Comparison of ENCODE assay signal across 9 mouse cellular contexts in the genomic region with DNA sequence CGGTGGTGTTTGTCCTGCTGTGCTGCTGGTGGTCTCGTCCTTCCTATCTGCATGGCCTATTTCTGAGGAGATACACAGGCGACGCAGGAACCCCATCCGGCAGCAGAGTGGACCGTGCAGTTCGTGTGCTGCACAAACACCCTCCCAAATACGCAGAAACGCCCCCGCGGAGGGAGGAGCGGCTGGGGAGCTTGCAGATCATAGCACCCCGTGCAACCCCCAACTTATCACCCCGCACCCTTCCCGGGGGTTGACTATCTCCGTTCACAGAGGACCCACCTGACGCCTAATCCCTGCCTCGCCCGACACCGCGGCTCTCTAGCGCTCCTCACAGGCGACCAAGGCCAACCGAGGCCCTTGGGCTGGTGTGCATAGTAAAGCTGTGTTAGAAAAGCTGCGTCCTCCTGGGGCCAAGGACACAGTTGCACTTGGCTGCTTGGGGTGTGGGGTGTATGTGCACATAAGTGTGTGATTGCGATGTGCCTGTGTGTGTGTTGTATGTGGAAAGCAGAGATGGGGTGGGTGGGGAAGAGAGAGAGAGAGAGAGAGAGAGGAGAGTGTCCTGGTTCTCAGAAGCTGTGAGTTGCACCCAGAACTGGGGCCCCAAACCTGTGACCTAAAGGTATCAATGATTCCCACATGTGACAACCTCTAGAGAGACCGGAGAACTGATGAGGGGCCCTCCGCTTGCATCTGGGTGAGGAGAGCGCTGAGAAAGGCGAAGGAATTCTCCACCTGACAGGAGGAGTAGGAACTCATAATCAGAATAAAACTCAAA. TPM values are rescaled to one million over a fixed set of nuclear protein-coding genes. Genes with fewer than 3 reads are reported as not detected.
DNase-seq lines count a peak whose midpoint lies in the region; ATAC-seq lines count a peak whose summit lies in the region.
"Had no signal": no experiment of that assay in that cellular context is flagged by ENCODE, and none has a peak within 500 bp of the region (broad histone marks: within the 10 kb centered on the region; RNA-seq: fewer than 3 reads in every experiment).

No protein-coding gene starts in this region.

- H3K4me2 ChIP-seq in kidney, embryonic 14.5 days (replicated peaks; ENCODE audit: low read depth, low read length), result peak overlapping the region; percentile 66
- peak overlapping the region; percentile 56 for H3K4me2 ChIP-seq in embryonic facial prominence, embryonic 14.5 days (ENCODE audit: low read depth, low read length)
- H3K4me2 ChIP-seq in hindbrain, embryonic 14.5 days (replicated peaks), result peak overlapping the region; percentile 60

- DNase-seq in kidney, adult 9 months, result no peak
- peak; percentile 73 for DNase-seq in brain, adult 2 months (ENCODE audit: low read depth, low spot score)
- DNase-seq in embryonic facial prominence, embryonic 14.5 days (ENCODE audit: low spot score), result peak; percentile 23
- DNase-seq in hindbrain, embryonic 14.5 days (ENCODE audit: low spot score), result no peak
- peak; percentile 41 to 59 for DNase-seq in left cerebral cortex, postnatal 36 days (ENCODE audit: low spot score in 2 of 2)
- peak; percentile 23 for DNase-seq in mesoderm, embryonic 11.5 days (ENCODE audit: low read depth, low spot score)
- peak; percentile 80 to 81 for DNase-seq in spleen, postnatal 4 days (ENCODE audit: low spot score in 2 of 2)

- no peaks in the 10 kb centered on the region for H3K9me3 ChIP-seq in kidney, embryonic 14.5 days (ENCODE audit: control insufficient read depth, low read length)
- H3K9me3 ChIP-seq in embryonic facial prominence, embryonic 14.5 days (ENCODE audit: control insufficient read depth, low read length), result no peaks in the 10 kb centered on the region
- no peaks in the 10 kb centered on the region for H3K9me3 ChIP-seq in hindbrain, embryonic 14.5 days (ENCODE audit: control insufficient read depth, low read length)

- H3K9ac ChIP-seq in kidney, embryonic 14.5 days (ENCODE audit: low read depth, low read length), result peak overlapping the region; percentile 50; the same call in 1 of the 2 replicates
- H3K9ac ChIP-seq in embryonic facial prominence, embryonic 14.5 days (ENCODE audit: low read depth, low read length), result peak overlapping the region; percentile 53
- H3K9ac ChIP-seq in hindbrain, embryonic 14.5 days, result peak overlapping the region; percentile 55; the same call in 1 of the 2 replicates

- H3K4me3 ChIP-seq in kidney, embryonic 14.5 days (ENCODE audit: low read length), result peak overlapping the region; percentile 36
- H3K4me3 ChIP-seq in embryonic facial prominence, embryonic 14.5 days (ENCODE audit: low read depth, low read length), result peak overlapping the region; percentile 33
- H3K4me3 ChIP-seq in hindbrain, embryonic 14.5 days (replicated peaks; ENCODE audit: low read length), result peak overlapping the region; percentile 27

- no peaks in the 10 kb centered on the region for H3K27me3 ChIP-seq in kidney, embryonic 14.5 days (ENCODE audit: control insufficient read depth, insufficient read depth, low read length)
- no peaks in the 10 kb centered on the region for H3K27me3 ChIP-seq in embryonic facial prominence, embryonic 14.5 days (replicated peaks; ENCODE audit: control insufficient read depth, insufficient read depth, low read length)
- H3K27me3 ChIP-seq in hindbrain, embryonic 14.5 days (ENCODE audit: control insufficient read depth, insufficient read depth, low read length), result no peaks in the 10 kb centered on the region
- H3K27me3 ChIP-seq: Patski had no signal

- no peak overlapping the region for H3K27ac ChIP-seq in kidney, embryonic 14.5 days (ENCODE audit: low read depth, low read length)
- H3K27ac ChIP-seq in embryonic facial prominence, embryonic 14.5 days (replicated peaks; ENCODE audit: low read depth, low read length), result no peak overlapping the region
- H3K27ac ChIP-seq in hindbrain, embryonic 14.5 days, result no peak overlapping the region

- peak; percentile 59; the same call in 1 of the 2 replicates for ATAC-seq in kidney, embryonic 14.5 days (ENCODE audit: low FRiP score, low TSS enrichment)
- no peak for ATAC-seq in embryonic facial prominence, embryonic 14.5 days (ENCODE audit: low read depth)
- ATAC-seq in hindbrain, embryonic 14.5 days (ENCODE audit: low FRiP score), result no peak
- ATAC-seq: Patski had no signal

- no peaks in the 10 kb centered on the region for H3K36me3 ChIP-seq in kidney, embryonic 14.5 days (ENCODE audit: control insufficient read depth, insufficient read depth, low read length)
- no peaks in the 10 kb centered on the region for H3K36me3 ChIP-seq in embryonic facial prominence, embryonic 14.5 days (ENCODE audit: control insufficient read depth, insufficient read depth, low read length)
- no peaks in the 10 kb centered on the region for H3K36me3 ChIP-seq in hindbrain, embryonic 14.5 days (replicated peaks; ENCODE audit: control insufficient read depth, insufficient read depth)

- no peaks in the 10 kb centered on the region for H3K4me1 ChIP-seq in kidney, embryonic 14.5 days (ENCODE audit: control insufficient read depth, insufficient read depth, low read length)
- no peaks in the 10 kb centered on the region for H3K4me1 ChIP-seq in embryonic facial prominence, embryonic 14.5 days (ENCODE audit: control insufficient read depth, insufficient read depth, low read length)
- H3K4me1 ChIP-seq in hindbrain, embryonic 14.5 days (replicated peaks; ENCODE audit: control insufficient read depth, insufficient read depth, low read length), result no peaks in the 10 kb centered on the region

- intact Hi-C loops in left cerebral cortex, postnatal 36 days (cut with DNase I), result no loop called here

- 17% methylated on average over 25 of the region's 30 CpGs for WGBS in kidney, embryonic 14.5 days
- 13% methylated on average over 29 of the region's 30 CpGs for WGBS in embryonic facial prominence, embryonic 14.5 days
- 20% methylated on average over 28 of the region's 30 CpGs for WGBS in hindbrain, embryonic 14.5 days

RNA-seq across cellular contexts. Expression of gene Pklr, which starts 3.5 kb away (rescaled TPM):
- 1.3 and 1.5 TPM in 2 replicates for polyA plus RNA-seq in kidney, embryonic 14.5 days (2014; fragmentation: Nextera tagmentation; extraction: Ambion mirVana)
- polyA plus RNA-seq in embryonic facial prominence, embryonic 14.5 days (2014; fragmentation: Nextera tagmentation; extraction: Ambion mirVana), result 0.30 TPM in 1 of 2 replicates, not detected in the other
- polyA plus RNA-seq in hindbrain, embryonic 14.5 days (2014; fragmentation: Nextera tagmentation; extraction: Ambion mirVana), result 0.11 TPM in 1 of 2 replicates, not detected in the other
- total RNA-seq in left cerebral cortex, postnatal 36 days (2021), result not detected

RNA-seq across cellular contexts. Expression of gene Hcn3, which starts 27.5 kb away (rescaled TPM):
- 0.49 and 0.73 TPM in 2 replicates for polyA plus RNA-seq in kidney, embryonic 14.5 days (2014; fragmentation: Nextera tagmentation; extraction: Ambion mirVana)
- 1.4 and 2.8 TPM in 2 replicates for polyA plus RNA-seq in embryonic facial prominence, embryonic 14.5 days (2014; fragmentation: Nextera tagmentation; extraction: Ambion mirVana)
- 29.9 and 36.8 TPM in 2 replicates for polyA plus RNA-seq in hindbrain, embryonic 14.5 days (2014; fragmentation: Nextera tagmentation; extraction: Ambion mirVana)
- 10 to 100 TPM; 12.9 to 19.1 TPM for total RNA-seq in left cerebral cortex, postnatal 36 days (2021)

RNA-seq across cellular contexts. Expression of gene Fdps, which starts 30.7 kb away (rescaled TPM):
- polyA plus RNA-seq in kidney, embryonic 14.5 days (2014; fragmentation: Nextera tagmentation; extraction: Ambion mirVana), result 186 and 191 TPM in 2 replicates
- polyA plus RNA-seq in embryonic facial prominence, embryonic 14.5 days (2014; fragmentation: Nextera tagmentation; extraction: Ambion mirVana), result 183 and 205 TPM in 2 replicates
- 416 and 468 TPM in 2 replicates for polyA plus RNA-seq in hindbrain, embryonic 14.5 days (2014; fragmentation: Nextera tagmentation; extraction: Ambion mirVana)
- 10 to 100 TPM; 79.8 to 94.6 TPM for total RNA-seq in left cerebral cortex, postnatal 36 days (2021)

RNA-seq across cellular contexts. Expression of gene Gm43738, which starts 31.6 kb away (rescaled TPM):
- not detected in 2 replicates for polyA plus RNA-seq in kidney, embryonic 14.5 days (2014; fragmentation: Nextera tagmentation; extraction: Ambion mirVana)
- not detected in 2 replicates for polyA plus RNA-seq in embryonic facial prominence, embryonic 14.5 days (2014; fragmentation: Nextera tagmentation; extraction: Ambion mirVana)
- polyA plus RNA-seq in hindbrain, embryonic 14.5 days (2014; fragmentation: Nextera tagmentation; extraction: Ambion mirVana), result not detected in 2 replicates
- total RNA-seq in left cerebral cortex, postnatal 36 days (2021), result under 1 TPM; 0.15 to 0.43 TPM

RNA-seq across cellular contexts. Expression of gene Clk2, which starts 32.1 kb away (rescaled TPM):
- polyA plus RNA-seq in kidney, embryonic 14.5 days (2014; fragmentation: Nextera tagmentation; extraction: Ambion mirVana), result 33.8 and 35.1 TPM in 2 replicates
- polyA plus RNA-seq in embryonic facial prominence, embryonic 14.5 days (2014; fragmentation: Nextera tagmentation; extraction: Ambion mirVana), result 22.4 and 23.9 TPM in 2 replicates
- polyA plus RNA-seq in hindbrain, embryonic 14.5 days (2014; fragmentation: Nextera tagmentation; extraction: Ambion mirVana), result 19.0 and 19.2 TPM in 2 replicates
- total RNA-seq in left cerebral cortex, postnatal 36 days (2021), result 10 to 100 TPM; 36.8 to 52.2 TPM

Comparison
In these comparisons a context has a peak if more than half of its experiments do, and no peak if none do; other contexts are left out.
1. DNase-seq: peak in brain, adult 2 months (single experiment), embryonic facial prominence, embryonic 14.5 days (single experiment), left cerebral cortex, postnatal 36 days (2 of 2), mesoderm, embryonic 11.5 days (single experiment) and spleen, postnatal 4 days (2 of 2); none in kidney, adult 9 months (single experiment) and hindbrain, embryonic 14.5 days (single experiment).
2. Peak in every context shown above with its lines, with median percentiles within 50 percentile points of each other: H3K4me2 ChIP-seq, H3K4me3 ChIP-seq and H3K9ac ChIP-seq.